Mouse (Mus musculus) common myeloid progenitor, adult 5-6 weeks (primary cell): ENCODE results near the gene Sde2. TPM values are rescaled to one million over a fixed set of nuclear protein-coding genes. Genes with fewer than 3 reads are reported as not detected.

ENCODE experiments used
- ATAC-seq: replicated peaks from 2 replicates; pipeline ENCODE4 v1.8.0; 2016; ENCODE audit warnings: low read depth, mild to moderate bottlenecking, moderate TSS enrichment, inconsistent platforms; ENCODE audit not compliant: poor library complexity, severe bottlenecking
- total RNA-seq: library from RNA; stranded (forward); fragments of 200-1000, 187-1606 nt; gene quantifications from 2 replicates; pipeline ENCODE4 v1.2.3, GENCODE M21; 2017

Sde2 gene
- total RNA-seq, 1 experiment from 2014 or later: 47.0 TPM

DNA sequence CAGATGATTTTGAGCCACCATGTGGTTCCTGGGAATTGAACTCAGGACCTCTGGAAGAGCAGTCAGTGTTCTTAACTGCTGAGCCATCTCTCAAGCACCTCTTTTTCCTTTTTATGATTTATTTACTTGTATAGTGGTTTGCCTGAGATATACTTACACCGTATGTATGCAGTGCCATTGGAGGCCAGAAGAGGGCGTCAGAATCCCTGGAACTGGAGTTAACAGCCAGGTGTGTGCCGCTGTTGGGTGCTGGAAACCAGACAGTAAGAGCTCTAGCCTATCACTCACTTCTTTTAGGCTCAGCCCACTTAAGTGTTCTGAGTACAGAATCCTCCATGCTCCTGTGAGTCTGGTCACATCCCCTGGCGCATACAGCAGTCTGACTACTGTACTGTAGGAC, 26.5 kb downstream of the Sde2 start:
- ATAC-seq: no peak

DNA sequence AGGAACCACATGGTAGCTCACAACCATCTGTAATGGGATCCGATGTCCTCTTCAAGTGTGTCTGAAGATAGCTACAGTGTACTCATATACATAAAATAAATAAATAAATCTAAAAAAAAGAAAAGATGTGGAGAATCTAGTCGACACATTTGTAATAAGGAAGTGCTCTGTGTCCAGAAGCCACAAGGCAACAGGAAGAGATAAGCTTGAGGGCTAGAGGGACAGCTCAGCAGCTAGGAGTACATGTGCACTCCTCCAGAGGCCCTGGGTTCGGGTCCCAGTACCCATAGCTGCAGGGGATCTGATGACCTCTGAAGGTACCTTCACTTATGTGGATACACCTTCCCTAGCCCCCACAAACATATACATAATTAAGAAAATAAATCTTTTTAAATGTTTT, 30.8 kb downstream of the Sde2 start:
- peak; percentile 67 for ATAC-seq

DNA sequence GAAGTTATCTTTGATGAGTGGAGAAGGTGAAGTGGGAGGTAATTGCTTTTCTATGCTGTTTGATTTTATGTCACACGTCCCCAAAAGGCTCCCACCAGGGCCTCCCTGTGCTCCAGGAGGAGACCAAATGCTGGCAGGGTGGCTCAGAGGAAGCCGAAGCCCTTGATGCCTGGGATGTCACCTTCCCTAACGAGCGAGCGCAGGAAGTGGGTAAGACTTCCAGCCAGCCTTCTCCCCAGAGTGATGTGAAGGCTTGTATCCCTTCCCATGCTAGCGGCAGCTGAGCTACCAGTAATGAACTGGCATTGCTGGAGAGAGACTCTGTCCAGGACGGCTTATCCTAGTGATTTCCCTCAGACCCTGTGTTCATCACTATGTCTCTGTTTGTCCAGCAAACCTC, 32.8 kb downstream of the Sde2 start:
- no peak for ATAC-seq

DNA sequence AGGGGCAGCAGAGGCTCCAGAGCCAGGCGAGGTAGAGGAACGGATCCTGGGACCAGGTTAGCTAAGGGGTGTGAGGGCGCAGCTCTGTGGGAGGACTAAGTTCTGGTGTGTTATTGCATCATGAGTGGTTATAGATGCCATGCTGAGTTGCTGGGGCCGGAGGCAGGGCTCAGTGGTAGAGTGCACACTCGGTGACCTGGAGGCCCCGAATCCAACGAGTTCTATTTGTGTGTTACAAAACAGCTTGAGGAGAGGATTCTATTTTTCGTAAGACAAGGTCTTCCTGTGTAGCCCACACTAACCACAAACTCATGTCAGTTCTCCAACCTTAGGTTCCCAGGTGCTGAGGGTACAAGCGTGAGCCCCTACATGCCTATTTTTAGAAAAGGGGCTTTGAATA, 33.6 kb downstream of the Sde2 start:
- ATAC-seq: peak; percentile 65

DNA sequence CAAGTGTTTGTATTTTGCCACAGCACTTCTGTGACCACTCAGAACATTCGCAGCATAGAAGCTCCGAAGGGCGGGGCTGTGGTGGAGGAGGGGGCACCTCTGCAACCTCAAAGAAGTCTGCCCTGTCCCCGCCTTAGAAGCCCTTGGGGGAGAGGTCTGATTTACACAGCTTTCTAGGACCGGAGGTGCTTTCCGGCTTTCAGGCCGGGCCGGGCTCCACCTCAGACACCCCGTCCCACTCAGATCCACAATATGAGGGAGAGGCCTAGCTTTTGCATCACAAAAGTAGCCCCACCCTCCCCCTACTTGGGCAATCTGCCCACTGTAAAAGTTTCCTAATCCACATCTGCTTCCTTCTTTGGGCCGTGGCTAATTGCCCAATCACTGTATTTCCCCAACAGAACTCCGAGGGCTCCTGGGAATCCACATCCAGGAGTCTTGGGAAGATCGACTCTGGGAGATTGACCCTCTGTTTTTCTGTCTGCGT, 37.7 kb downstream of the Sde2 start:
- ATAC-seq: peak; percentile 64

DNA sequence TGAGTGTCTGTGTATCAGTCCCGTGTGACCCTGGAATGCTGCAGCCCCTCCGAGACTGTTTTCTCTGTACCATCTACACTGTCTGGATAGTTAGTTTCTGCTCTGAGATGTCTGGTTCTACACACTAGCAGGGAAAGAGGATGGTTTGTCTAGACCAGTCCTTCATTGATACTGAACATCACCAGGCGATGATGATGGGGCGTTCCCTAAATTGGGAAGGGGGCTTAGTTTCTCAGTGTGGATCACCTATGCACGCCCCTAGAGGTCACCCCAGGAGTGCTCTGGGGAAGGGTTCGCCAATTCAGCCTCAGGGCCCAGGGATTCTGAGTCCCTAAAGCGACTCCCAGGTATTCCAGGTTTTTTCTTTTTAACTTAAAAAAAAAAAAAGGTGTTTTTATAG, 38.2 kb downstream of the Sde2 start:
- ATAC-seq: no peak

DNA sequence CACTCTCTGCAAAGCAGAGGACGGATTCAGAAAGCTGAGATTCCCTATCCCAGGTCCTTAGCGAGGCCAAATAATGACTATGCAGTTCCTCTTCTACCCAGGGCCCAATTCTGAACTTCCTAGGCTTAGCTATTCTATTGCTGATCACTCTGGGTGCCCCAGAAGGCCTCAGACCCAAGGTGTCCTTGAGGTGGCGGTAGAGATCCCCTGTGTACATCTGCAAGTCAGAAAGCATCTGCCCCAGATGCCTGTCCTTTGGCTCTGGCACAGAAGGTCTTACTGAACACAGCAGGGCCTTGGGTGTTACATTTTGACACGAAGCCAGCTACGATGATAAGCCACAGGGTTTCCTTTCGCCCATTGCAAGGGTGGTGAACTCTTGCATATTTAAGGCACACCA, 38.9 kb downstream of the Sde2 start:
- ATAC-seq: peak; percentile 53

DNA sequence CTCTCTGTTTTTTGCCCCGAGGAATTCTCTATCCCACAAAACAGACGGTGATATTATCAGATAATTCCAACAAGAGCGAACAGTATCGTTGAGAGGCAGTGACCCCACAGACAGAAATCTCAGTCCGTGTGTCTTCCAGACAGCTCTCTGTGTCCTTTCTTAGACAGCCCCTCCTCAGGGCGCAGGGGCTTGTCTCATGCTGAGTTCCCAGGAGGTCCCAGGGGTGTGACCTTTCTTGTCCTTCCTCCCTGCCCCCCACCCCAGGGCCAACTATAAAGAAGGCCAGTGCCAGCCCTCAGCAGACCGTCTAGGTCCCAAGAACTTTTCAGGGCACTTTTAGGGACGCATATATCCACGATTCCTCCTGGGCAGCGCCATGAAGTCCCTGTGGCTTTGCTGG, 41.9 kb downstream of the Sde2 start, which contains the start of gene Lefty2:
Gene Lefty2, plus strand, starts transcription at position 301 of the 400 bp plus-strand sequence.
- ATAC-seq: no peak

DNA sequence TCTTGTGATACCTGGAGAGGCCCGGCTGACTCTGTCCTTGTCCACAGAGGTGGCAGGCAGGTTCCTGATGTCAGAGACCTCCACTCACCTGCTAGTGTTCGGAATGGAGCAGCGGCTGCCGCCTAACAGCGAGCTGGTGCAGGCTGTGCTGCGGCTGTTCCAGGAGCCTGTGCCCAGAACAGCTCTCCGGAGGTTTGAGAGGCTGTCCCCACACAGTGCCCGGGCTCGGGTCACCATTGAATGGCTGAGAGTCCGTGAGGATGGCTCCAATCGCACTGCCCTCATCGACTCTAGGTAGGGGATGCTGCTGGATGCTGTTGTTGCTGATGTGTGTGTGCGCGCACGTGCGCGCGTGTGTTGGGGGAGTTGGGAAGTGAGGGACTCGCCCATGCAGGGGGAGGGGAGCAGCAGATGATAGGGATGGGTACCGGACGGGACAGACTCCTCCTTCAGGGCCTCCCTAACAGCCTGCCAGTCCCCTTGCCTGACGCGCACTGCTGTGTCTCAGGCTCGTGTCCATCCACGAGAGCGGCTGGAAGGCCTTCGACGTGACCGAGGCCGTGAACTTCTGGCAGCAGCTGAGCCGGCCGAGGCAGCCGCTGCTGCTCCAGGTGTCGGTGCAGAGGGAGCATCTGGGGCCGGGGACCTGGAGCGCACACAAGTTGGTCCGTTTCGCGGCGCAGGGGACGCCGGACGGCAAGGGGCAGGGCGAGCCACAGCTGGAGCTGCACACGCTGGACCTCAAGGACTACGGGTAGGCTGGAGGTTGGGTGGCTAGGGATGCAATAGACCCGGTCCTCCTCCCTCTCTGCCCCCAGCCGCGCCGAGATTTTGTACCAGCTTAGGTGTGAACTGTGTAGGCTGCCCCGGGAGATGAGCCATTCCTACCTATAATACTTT, 43.4 kb downstream of the Sde2 start:
- peak; percentile 20 for ATAC-seq

DNA sequence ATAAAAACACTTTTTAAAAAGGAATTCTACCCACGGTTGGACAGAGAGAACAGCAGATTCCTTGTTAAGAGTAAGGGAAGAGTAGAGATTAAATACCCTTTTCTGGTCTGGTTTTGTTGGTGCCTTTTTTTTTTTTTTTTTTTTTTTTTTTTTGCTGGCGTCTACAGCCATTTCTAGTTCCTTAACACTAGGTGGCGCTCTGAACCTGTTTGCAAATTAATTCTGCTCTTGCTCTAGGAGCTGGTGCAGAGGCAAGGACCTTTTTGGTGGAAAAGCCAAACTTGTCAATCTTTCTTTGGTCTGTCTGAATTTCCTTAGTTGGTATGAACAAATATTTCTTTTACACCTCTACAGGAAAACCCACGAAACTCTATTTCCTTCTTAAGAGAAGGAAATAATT, 50.2 kb downstream of the Sde2 start:
- ATAC-seq: 0 out of 2 replicates have a peak, but pooled peaks have one; percentile 13

DNA sequence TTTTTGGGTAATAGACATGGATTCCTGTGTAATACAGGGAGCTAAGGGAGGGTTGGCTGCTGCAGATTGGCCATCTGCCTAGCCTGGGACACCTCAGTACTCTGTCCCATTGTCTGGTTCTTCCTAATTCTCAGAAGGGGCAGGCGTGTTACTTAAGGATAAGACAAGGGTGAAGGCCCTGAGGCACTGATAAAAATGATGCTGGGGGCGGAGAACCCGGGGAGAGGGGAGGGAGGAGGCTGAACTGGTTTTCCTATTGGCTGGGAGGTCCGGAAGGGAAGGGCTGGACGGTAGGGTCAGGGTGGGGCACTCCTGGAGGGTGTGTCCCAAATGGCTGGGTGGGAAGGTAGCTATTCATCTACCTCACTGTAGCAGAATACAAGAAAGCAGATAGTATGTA, 52.0 kb downstream of the Sde2 start:
- peak; percentile 65 for ATAC-seq

DNA sequence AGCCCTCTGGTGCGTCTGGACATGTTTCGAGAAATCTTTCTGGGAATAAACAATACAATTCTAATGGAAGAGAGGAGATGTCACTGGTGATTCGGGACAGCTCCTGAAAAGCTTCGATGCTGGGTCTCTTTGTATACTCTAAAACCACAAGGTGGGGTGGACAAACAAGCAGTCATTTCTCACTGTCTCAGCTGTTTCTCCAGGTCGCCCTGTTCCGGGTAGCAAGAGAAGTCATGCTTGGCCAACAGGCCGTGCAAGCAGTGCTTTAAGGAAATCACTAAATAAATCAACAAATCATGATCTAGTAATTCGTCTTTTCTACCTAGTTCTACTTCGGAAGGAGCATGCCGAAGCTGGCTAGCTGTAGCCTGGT, 52.7 kb downstream of the Sde2 start:
- peak; percentile 2 for ATAC-seq

DNA sequence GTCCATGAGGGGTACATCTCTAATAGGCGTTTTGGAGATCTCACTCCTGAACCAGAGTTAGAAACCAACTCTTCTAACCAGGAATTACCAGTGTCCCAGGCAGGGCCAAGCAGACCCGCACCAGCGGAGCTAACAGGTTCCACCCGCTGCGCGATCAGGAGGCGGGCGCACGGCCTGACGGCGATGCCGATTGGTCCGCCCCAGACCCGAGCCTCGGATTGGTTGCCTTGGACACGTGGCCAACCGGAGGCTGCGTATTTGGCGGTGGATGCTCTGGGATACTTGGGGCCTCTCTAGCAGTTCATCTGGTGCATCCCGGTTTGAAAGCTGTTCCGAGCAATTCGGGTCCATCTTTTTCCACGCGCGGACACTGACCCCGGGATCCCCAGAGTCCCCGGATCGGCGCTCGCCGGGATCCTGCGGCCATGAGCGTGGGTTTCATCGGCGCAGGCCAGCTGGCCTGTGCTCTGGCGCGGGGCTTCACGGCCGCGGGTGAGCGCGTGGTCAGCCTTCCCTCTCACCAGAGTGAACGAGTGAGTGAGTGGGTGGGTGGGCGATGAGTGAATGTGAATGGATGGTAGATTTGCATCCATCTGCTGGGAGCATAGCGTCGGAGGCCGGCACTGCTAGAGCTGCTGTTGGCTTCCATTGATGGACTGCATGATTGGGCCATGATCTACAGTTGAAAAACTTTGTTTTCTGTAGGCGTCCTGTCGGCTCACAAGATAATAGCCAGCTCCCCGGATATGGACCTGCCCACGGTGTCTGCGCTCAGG, 53.3 kb downstream of the Sde2 start, which contains the start of gene Pycr2:
Gene Pycr2, plus strand, starts transcription at position 255 of the 776 bp plus-strand sequence.
- ATAC-seq: peak; percentile 88

DNA sequence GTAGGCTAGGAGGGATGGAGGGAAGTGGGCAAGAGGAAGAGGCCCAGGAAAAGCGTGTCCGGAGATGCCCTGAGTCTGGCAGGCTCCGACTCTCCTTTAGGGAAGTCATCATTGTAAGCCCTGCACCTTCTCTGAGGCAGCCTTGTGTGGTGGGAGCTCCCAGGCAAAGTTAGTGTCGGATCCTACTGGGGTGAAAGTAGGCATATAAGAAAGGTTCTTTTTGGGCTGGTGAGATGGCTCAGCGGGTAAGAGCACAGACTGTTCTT, 53.8 kb downstream of the Sde2 start:
- ATAC-seq: peak; percentile 28; the same call in 1 of the 2 replicates

DNA sequence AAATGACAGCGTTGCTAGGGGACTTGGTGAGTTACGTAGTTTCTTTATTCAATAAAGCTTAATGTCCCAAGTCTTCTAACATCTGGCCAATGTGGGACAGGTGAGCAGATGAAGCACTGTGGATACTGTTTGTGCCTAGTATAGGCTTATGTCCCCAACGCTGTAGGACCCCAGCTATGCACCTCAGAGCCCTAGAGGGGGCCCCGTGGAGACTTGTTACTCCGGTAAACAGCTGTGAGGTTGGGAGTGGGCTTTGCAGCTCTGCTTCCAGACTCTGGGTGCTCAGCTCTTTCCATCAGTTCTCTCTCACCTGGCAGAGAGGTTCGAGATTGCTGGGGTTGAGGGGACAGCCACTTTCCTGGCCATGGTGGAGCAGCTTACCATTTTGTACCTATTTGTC, 54.4 kb downstream of the Sde2 start:
- no peak for ATAC-seq

DNA sequence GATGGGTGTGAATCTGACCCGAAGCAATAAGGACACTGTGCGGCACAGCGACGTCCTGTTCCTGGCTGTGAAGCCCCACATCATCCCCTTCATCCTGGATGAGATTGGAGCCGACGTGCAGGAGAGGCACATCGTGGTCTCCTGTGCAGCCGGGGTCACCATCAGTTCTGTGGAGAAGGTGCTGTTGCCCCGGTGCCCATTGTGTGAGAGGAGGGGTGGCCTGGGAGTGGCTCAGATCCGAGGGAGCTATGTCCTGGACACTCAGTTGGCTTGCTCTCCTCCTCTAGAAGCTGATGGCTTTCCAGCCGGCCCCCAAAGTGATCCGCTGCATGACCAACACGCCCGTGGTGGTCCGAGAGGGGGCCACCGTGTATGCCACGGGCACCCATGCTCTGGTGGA, 54.9 kb downstream of the Sde2 start:
- ATAC-seq: no peak

DNA sequence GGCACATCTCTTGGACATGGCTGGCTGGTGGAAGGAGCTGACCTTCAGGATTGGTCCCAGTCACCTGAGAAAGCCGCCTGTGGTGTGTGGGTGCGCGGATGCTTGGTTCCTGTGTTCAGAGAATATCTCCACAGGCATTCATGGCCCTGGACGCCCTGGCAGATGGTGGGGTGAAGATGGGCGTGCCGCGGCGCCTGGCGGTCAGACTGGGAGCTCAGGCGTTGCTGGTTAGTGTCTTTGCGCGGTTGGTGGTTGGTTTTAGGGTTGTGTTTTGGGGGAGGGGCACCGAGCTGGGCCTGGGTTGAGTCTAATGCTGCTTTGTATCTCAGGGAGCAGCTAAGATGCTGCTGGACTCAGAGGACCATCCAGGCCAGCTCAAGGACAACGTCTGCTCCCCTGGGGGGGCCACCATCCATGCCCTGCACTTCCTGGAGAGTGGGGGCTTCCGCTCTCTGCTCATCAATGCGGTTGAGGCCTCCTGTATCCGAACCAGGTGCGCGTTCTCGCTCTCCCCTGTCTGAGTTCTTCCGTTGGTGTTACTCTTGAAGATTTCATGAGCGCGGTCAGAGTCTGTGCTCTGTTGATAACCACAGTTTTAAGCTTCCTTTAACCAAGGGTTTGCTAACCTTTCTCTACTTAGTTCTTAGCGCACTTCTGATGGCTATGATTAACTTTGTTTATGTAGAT, 55.7 kb downstream of the Sde2 start:
- no peak for ATAC-seq

DNA sequence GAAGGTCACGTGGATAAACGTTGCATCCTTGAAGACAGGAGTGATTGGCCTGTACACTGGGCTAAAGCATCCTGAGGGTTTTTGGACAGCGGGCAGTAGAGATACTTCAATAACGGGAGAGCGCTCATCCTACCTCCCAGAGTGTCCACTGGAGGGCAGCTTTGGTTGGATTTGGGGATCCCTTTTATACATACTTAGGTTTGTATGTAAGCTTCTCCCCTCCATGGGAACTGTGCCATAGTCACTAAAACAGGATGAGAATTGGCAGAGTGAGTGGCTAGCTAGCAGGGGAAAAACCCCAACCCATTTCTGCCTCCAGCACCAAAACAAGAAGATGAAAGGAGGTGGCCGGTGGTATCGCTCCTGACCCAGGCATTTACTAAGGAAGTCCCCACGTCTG, 60.2 kb downstream of the Sde2 start:
- 0 out of 2 replicates have a peak, but pooled peaks have one; percentile 40 for ATAC-seq

DNA sequence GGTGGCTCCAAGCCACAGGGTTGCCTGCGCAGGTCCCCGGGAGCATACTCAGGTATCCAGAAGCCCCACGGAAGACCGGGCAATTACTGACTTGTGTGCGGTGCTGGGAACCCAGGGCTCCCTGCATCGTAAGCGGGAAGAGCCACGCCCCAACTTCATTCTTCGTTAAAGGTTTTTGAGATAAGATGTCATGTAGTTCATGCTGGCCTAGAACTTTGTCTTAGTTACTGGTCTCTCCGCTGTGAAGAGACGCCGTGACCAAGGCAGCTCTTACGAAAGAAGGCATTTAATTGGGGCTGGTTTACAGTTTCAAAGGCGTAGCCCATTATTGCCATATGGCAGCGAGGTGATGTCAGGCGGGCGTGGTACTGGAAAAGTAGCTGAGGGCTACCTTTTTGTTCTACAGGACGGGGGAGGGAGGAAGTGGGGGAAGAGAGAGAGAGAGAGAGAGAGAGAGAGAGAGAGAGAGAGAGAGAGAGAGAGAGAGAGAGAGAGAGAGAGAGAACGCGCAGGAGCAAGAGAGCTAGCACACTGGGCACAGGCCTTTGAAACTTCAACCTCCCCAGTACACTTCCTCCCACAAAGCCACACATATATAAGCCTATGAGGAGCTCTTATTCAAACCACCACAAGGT, 60.8 kb downstream of the Sde2 start:
- ATAC-seq: peak; percentile 69

DNA sequence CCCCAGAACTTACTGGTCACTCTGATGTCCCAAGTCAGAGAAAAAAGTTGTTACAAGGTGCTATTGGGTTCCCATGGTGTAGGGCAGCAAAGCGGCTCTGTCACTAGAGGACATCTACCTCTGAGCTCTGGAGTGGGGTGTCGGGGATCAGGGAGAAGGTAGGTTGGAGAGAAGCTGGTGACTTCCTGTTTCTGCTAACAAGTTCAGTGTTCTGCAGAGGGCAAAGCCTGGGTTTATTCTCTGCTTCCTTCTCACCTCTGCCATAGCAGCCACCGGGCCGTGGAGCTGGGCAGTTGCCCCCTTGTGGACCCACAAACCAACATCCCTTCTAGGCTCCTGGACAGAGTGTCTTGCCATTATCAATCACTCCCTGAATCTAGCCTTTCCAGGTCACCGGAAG, 61.9 kb downstream of the Sde2 start:
- ATAC-seq: peak; percentile 39; the same call in 1 of the 2 replicates
